Mouse (Mus musculus) embryonic facial prominence, embryonic 13.5 days (tissue): ENCODE data around the gene Msrb3. TPM values are rescaled to one million over a fixed set of nuclear protein-coding genes. Genes with fewer than 3 reads are reported as not detected.

ENCODE experiments used
- ATAC-seq: fragments of 200-750 bp; cut with Nextera tagmentation; 2 replicates; pipeline ENCODE4 v1.8.0; 2017; ENCODE audit warnings: low read depth; ENCODE audit not compliant: insufficient number of reproducible peaks, insufficient read depth, low FRiP score, low TSS enrichment
- H3K27ac ChIP-seq: fragments of 300-500 bp; sonication (generic); 2 replicates; pipeline ENCODE4 v1.5.1; 2015; ENCODE audit warnings: moderate library complexity, mild to moderate bottlenecking, inconsistent platforms
- H3K27me3 ChIP-seq: fragments of 300-500 bp; sonication (generic); 2 replicates; pipeline ENCODE4 v1.6.1; 2015; ENCODE audit warnings: mild to moderate bottlenecking, inconsistent platforms
- H3K36me3 ChIP-seq: fragments of 300-500 bp; sonication (generic); 2 replicates; pipeline ENCODE4 v1.6.1; 2015; ENCODE audit warnings: mild to moderate bottlenecking, inconsistent platforms
- H3K4me1 ChIP-seq: fragments of 300-500 bp; sonication (generic); 2 replicates; pipeline ENCODE4 v1.6.1; 2015; ENCODE audit warnings: inconsistent platforms
- H3K4me2 ChIP-seq: fragments of 300-500 bp; sonication (generic); 2 replicates; pipeline ENCODE4 v1.6.1; 2015; ENCODE audit warnings: moderate library complexity, mild to moderate bottlenecking, inconsistent platforms
- H3K4me3 ChIP-seq: fragments of 300-500 bp; sonication (generic); 2 replicates; pipeline ENCODE4 v1.5.1; 2015; ENCODE audit warnings: mild to moderate bottlenecking, inconsistent platforms
- H3K9ac ChIP-seq: fragments of 300-500 bp; sonication (generic); 2 replicates; pipeline ENCODE4 v1.6.1; 2015; ENCODE audit warnings: mild to moderate bottlenecking, inconsistent platforms
- H3K9me3 ChIP-seq: fragments of 300-500 bp; sonication (generic); 2 replicates; pipeline ENCODE4 v1.6.1; 2016; ENCODE audit warnings: inconsistent platforms
- WGBS: fragments of 180-500 bp; shearing (Covaris S2); methylation state at CpG from one replicate; pipeline ENCODE4 v1.1.7; 2015; ENCODE audit warnings: mixed read lengths; 5-methylcytosine and 5-hydroxymethylcytosine counted together
- polyA plus RNA-seq: library from polyadenylated mRNA; unstranded; fragments of >200 nt; fragmentation: Nextera tagmentation; extraction: Ambion mirVana; gene quantifications from 2 replicates; pipeline ENCODE4 v1.2.1, GENCODE M21; 2015

The Msrb3 gene
- polyA plus RNA-seq, 1 experiment from 2014 or later, result 8.5 TPM

DNA sequence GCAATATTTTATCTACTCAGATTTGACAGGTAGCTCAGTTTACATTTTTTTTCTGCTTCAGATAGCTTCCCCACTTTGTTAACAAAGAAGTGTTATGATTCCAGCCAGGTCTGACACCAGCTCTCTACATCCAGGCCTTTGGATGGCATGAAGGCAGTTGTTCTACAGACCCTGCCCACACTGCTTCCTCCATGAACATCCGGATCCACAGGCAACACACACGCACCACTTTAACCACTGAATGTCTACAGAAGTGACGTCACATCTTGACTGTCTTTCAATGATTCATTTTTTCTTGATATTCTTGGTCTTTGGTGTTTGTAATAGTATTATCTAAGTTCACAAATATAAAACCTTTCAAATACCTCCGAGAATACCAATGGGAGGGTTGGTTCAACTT lies 102.2 kb downstream of the Msrb3 start:
- no peak for ATAC-seq
- Histone ChIP-seq H3K4me3 (no peak overlapping the region), H3K36me3 (no peaks in the 10 kb centered on the region), H3K9ac (no peak overlapping the region), H3K27ac (no peak overlapping the region), H3K27me3 (no peaks in the 10 kb centered on the region), H3K9me3 (no peaks in the 10 kb centered on the region), H3K4me2 (no peak overlapping the region), H3K4me1 (peaks cover 17% of the 10 kb centered on the region)
- WGBS, result 94% methylated on average over 4 of the region's 4 CpGs

DNA sequence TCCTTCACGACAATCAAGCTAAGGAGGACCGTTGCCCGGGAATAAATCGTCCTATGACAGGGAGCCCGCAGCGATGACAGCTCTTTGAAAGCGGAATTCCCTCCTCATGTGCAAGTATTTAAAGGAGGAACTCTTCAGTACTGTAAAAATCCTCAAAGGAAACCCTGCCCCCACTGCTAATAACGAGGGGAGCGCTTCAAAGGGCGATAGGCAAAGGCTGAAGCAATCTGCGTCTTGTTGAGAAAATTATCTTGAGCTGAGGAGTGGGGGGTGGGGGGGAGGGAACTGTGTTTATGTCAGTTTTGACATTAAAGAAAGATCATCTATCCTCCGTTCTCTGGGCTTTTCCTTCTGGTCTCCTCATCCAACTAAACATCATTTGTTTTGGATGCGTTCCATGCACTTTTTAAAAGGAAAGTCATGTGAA lies 104.5 kb downstream of the Msrb3 start:
- ATAC-seq, result no peak
- Histone ChIP-seq H3K4me1 (peaks cover 10% of the 10 kb centered on the region), H3K4me3 (no peak overlapping the region), H3K36me3 (0 out of 2 replicates have a peak, but pooled peaks cover 6% of the 10 kb centered on the region), H3K27me3 (no peaks in the 10 kb centered on the region), H3K9ac (no peak overlapping the region), H3K4me2 (peak overlapping the region; percentile 44), H3K9me3 (no peaks in the 10 kb centered on the region), H3K27ac (no peak overlapping the region)
- 21% methylated on average over 13 of the region's 13 CpGs for WGBS

DNA sequence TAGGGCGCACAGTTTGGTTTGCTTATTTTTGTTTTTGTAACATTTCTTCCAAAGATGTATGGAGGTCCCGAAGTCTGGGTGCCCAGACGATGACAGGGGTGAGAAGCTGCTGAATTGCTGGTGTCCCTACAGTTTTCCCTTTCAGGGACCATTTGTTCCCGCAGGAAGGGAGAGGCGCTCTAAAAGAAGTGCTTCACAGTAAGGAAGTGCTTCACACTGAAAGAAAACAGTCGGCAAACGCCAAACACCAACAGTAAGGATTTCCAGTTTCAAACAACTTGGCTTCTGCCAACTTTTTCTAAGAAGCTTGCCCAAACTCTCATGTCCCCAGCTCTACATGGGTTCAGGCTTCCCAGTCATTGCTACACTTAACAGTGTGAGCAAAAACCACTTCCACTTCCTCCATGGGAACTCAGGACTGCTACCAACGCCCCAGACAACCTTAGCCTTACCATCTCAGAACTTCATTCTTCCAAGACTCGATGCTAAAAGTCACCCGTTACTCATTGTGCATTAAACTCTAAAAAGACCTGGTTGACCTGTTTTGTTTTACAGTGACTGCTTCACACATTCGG lies 106.6 kb downstream of the Msrb3 start:
- Histone ChIP-seq H3K27ac (no peak overlapping the region), H3K4me2 (no peak overlapping the region), H3K9ac (no peak overlapping the region), H3K9me3 (no peaks in the 10 kb centered on the region), H3K36me3 (peaks cover 10% of the 10 kb centered on the region), H3K27me3 (no peaks in the 10 kb centered on the region), H3K4me3 (no peak overlapping the region), H3K4me1 (peaks cover 17% of the 10 kb centered on the region)
- ATAC-seq, result no peak
- 78% methylated on average over 11 of the region's 11 CpGs for whole genome bisulfite sequencing

DNA sequence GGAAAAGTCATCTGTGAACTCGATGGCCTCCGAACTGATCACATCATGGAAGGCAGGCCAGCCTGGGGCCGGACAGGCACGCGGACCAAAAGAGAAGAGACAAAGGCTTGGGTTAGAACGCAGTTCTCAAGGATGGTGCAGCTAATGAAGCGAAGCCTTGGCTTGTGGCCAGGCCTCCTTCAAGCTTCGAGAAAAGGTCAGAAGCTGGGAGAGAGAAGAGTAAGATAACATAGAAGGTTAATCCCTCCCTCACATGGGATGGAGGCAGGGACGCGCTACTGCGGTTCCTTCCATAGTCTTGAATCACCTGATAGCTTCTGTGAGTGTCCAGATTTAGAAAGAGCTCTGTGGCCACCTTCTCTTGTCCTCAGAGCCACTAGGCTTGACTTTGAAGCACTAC lies 107.5 kb downstream of the Msrb3 start:
- peaks cover 10% of the 10 kb centered on the region for H3K36me3 ChIP-seq
- no peak overlapping the region for H3K4me3 ChIP-seq
- H3K27ac ChIP-seq, result no peak overlapping the region
- no peak for ATAC-seq
- WGBS, result 89% methylated on average over 11 of the region's 11 CpGs
- H3K27me3 ChIP-seq, result no peaks in the 10 kb centered on the region
- H3K9me3 ChIP-seq, result no peaks in the 10 kb centered on the region
- H3K4me1 ChIP-seq, result peaks cover 19% of the 10 kb centered on the region
- no peak overlapping the region for H3K9ac ChIP-seq
- H3K4me2 ChIP-seq, result no peak overlapping the region

DNA sequence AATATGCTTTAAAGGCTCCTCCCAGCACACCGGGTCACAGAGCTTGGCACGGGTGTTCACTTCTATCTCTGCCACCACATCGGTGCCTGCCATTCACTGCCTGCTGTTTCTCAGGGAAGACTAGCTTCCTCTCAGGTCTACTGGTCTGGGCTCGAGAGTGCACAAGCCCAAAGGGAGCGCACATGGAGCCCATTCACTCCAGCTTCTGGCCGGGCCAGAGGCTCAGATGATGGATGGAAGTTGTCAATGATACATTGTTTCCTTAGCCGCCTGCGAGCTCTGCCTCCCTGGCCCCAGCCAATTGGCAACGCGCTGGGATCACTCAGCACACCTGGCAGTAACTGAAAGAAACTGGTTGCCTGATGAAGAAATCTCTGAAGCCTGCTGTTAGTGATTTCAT lies 111.7 kb downstream of the Msrb3 start:
- H3K27ac ChIP-seq, result no peak overlapping the region
- H3K9ac ChIP-seq, result no peak overlapping the region
- no peaks in the 10 kb centered on the region for H3K27me3 ChIP-seq
- H3K36me3 ChIP-seq, result peaks cover 10% of the 10 kb centered on the region
- H3K4me2 ChIP-seq, result no peak overlapping the region
- WGBS, result 52% methylated on average over 10 of the region's 10 CpGs
- no peak overlapping the region for H3K4me3 ChIP-seq
- no peaks in the 10 kb centered on the region for H3K9me3 ChIP-seq
- H3K4me1 ChIP-seq, result peaks cover 17% of the 10 kb centered on the region
- no peak for ATAC-seq

DNA sequence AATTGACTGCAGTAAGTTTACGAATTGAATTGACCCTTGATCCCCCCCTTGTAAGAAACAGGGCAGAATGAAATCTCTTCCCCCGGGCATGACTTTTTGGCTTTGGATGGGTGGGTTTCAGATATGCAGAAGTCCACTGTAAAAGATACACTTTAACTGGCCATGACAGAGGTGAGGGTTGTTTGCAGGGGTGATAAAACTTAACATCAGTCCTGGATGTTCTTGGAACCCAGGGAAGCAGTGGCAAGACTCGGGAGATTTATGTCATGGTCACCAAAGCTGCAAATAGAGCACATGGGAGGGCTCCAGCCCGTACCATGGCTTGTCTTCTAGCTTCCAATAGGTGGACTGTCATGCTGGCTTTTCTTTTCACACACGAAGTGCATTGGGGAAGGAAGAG lies 114.4 kb downstream of the Msrb3 start:
- peaks cover 4% of the 10 kb centered on the region for H3K36me3 ChIP-seq
- 57% methylated on average over 5 of the region's 5 CpGs for WGBS

DNA sequence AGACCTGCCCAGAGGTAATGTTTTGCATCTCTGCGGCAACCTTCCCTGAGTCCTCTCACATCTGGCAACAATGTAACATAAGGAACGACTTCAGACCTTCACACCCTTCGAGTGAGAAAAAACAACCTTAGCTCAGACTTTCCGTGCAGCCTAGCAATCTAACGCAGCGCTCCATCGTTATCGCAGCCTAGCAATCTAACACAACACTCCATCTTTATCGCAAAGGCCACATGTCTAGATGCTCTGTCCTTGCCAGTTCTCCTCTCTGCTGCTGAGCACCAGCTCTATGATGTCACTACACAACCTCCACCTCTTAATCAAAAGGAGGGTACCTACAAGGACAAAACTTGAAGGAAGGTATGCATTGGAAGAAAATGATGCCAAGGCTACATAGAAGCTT lies 115.5 kb downstream of the Msrb3 start:
- Histone ChIP-seq H3K4me2 (no peak overlapping the region), H3K9ac (no peak overlapping the region), H3K4me1 (peaks cover 17% of the 10 kb centered on the region), H3K36me3 (peaks cover 4% of the 10 kb centered on the region), H3K27me3 (no peaks in the 10 kb centered on the region), H3K4me3 (no peak overlapping the region), H3K9me3 (no peaks in the 10 kb centered on the region), H3K27ac (no peak overlapping the region)
- 66% methylated on average over 9 of the region's 9 CpGs for WGBS
- no peak for ATAC-seq

More for the DNA sequence above, 114.4 kb downstream of the Msrb3 start:
- H3K27ac ChIP-seq, result no peak overlapping the region
- no peak overlapping the region for H3K4me3 ChIP-seq
- H3K27me3 ChIP-seq, result no peaks in the 10 kb centered on the region
- ATAC-seq, result no peak
- H3K9ac ChIP-seq, result no peak overlapping the region
- no peaks in the 10 kb centered on the region for H3K9me3 ChIP-seq
- no peak overlapping the region for H3K4me2 ChIP-seq
- H3K4me1 ChIP-seq, result peaks cover 17% of the 10 kb centered on the region

DNA sequence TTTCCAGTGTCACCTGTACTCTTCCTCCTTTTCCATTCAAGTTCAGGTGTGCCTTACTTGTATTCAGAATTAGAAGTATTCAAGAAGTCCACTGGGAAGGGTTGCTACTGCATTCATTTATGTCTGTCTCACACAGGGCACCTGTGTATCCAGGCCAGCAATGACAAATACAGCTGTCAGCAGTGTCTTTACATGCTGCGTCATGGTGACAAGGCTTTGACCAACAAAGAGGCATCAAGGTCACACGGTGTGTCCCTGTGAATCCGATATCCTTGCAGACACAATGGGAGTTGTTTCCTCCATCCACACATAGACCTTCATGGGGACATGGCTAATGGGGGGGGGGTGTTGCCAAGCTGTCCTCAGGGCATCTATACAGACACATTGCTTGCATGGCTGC lies 121.4 kb downstream of the Msrb3 start:
- Histone ChIP-seq H3K9ac (no peak overlapping the region), H3K27ac (no peak overlapping the region), H3K27me3 (no peaks in the 10 kb centered on the region), H3K4me1 (peaks cover 6% of the 10 kb centered on the region), H3K36me3 (no peaks in the 10 kb centered on the region), H3K4me3 (no peak overlapping the region), H3K4me2 (no peak overlapping the region), H3K9me3 (peaks cover 11% of the 10 kb centered on the region)
- 90% methylated on average over 3 of the region's 3 CpGs for WGBS
- no peak for ATAC-seq

DNA sequence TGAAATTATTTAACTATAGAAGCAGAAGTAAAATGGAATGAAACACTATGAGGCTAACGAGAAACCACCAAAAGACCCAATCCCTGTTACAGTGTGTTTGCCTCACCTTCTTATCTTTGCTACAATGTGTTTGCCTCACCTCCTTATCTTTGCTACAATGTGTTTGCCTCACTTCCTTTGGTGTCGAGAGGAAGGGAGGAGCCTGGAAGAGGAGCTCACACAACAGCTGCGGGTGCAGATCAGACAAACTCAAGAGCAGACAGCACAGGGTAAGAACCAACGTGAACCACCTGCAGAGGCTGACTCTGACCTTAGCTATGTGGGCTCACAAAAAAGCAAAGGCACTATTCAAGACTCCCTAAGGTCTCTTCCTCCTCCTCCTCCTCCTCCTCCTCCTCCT lies 123.5 kb downstream of the Msrb3 start:
- Histone ChIP-seq H3K36me3 (no peaks in the 10 kb centered on the region), H3K4me2 (no peak overlapping the region), H3K27ac (no peak overlapping the region), H3K27me3 (no peaks in the 10 kb centered on the region), H3K4me1 (peaks cover 6% of the 10 kb centered on the region; the same call in 1 of the 2 replicates), H3K4me3 (no peak overlapping the region), H3K9ac (no peak overlapping the region), H3K9me3 (peaks cover 11% of the 10 kb centered on the region)
- ATAC-seq, result no peak
- WGBS, result 87% methylated on average over 4 of the region's 4 CpGs

DNA sequence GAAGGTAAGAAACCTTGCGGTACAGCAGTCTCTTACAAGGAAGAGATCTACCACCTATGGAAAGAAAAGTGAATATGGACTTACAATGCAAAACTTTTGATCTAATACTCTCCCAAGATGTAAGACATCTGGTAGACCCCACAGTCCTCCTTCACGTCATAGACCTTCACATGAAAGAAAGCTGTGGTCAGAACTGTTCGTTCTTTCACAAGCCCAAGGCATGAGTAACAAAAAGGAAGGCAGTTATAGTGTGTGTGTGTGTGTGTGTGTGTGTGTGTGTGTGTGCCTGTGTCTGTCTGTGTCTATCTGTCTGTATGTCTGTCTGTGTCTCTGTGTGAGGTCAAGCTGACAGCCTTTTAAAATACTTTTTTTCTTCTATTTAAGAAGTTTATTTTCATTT lies 131.5 kb downstream of the Msrb3 start:
- no peaks in the 10 kb centered on the region for H3K9me3 ChIP-seq
- peaks cover 18% of the 10 kb centered on the region for H3K4me1 ChIP-seq
- no peak overlapping the region for H3K9ac ChIP-seq
- H3K27me3 ChIP-seq, result no peaks in the 10 kb centered on the region
- H3K36me3 ChIP-seq, result no peaks in the 10 kb centered on the region
- WGBS, result 86% methylated on average over 3 of the region's 3 CpGs
- no peak overlapping the region for H3K27ac ChIP-seq
- H3K4me3 ChIP-seq, result no peak overlapping the region
- H3K4me2 ChIP-seq, result no peak overlapping the region
- ATAC-seq, result no peak

DNA sequence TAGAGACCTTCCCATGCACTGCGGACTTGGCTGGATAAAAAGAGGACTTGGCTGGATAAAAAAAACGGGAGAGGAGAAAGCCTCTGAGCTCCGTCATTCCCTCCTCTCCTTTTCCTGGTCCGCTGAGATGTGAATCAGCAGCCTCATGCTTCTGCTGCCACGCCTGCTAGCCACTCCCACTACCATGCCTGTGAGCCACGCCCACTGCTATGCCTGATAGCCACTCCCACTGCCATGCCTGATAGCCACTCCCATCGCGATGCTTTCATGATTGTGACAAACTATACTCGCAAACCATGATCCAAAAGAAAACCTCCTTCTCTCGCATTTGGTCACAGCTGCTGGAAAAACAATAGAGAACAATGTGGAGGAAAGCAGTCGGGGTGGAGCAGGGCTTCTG lies 133.5 kb downstream of the Msrb3 start:
- WGBS, result 91% methylated on average over 11 of the region's 11 CpGs
- Histone ChIP-seq H3K9me3 (no peaks in the 10 kb centered on the region), H3K4me2 (no peak overlapping the region), H3K27me3 (no peaks in the 10 kb centered on the region), H3K4me1 (peaks cover 18% of the 10 kb centered on the region), H3K9ac (no peak overlapping the region), H3K4me3 (no peak overlapping the region), H3K27ac (no peak overlapping the region), H3K36me3 (no peaks in the 10 kb centered on the region)
- ATAC-seq, result no peak

DNA sequence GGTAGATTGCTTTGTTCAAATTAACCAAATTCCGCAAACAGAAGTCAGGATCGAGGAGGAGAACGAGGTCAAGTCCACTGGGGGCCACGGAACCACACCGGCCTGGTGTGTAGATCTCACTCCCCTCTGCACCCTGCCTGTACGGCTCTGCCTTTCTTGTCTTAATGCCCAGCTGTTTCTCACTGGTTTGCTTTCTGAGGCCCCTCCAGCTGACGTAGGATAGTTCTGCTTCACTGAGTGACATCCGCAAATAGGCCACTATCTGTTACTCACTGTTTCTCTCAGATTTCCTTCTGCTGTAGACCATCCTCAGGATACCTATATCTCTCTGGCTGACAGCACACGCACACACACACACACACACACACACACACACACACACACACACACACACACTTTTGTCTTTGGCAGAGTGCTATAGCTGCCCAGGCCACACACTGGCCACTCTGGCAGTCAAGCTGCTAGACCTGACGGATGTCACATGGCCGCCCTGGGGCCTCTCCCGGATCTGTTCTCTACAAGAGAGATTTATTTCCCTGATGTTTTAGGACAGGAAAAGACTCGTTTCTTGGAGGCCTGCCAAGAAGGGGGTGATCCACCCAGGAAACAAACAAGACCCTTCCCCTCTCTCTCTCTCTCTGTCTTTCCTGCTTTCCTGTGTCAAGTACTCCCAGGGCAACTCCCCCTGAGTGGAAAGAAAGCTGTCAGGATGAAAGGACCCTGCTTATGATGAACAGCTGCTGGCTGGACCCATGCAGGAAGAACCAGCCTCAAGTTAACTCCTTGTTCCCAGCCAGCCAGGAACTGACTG lies 135.0 kb downstream of the Msrb3 start:
- no peaks in the 10 kb centered on the region for H3K36me3 ChIP-seq
- no peaks in the 10 kb centered on the region for H3K27me3 ChIP-seq
- H3K4me2 ChIP-seq, result peak overlapping the region; percentile 32
- H3K4me1 ChIP-seq, result peaks cover 18% of the 10 kb centered on the region
- peak overlapping the region; percentile 74 for H3K27ac ChIP-seq
- 37% methylated on average over 13 of the region's 13 CpGs for WGBS
- no peak overlapping the region for H3K9ac ChIP-seq
- no peak overlapping the region for H3K4me3 ChIP-seq
- peak; percentile 75; the same call in 1 of the 2 replicates for ATAC-seq
- H3K9me3 ChIP-seq, result no peaks in the 10 kb centered on the region
